Mouse (Mus musculus) liver, postnatal 0 days (tissue): ENCODE data around the gene Aox2.

Source experiments
- CTCF ChIP-seq: sonication (generic); IDR thresholded peaks from 2 replicates; pipeline ENCODE4 v1.5.1; 2016; ENCODE audit warnings: antibody characterized with exemption, low read depth
- EP300 ChIP-seq: IDR thresholded peaks from 2 replicates; pipeline ENCODE4 v1.6.1; 2016; ENCODE audit warnings: antibody characterized with exemption, low read depth, mild to moderate bottlenecking

DNA sequence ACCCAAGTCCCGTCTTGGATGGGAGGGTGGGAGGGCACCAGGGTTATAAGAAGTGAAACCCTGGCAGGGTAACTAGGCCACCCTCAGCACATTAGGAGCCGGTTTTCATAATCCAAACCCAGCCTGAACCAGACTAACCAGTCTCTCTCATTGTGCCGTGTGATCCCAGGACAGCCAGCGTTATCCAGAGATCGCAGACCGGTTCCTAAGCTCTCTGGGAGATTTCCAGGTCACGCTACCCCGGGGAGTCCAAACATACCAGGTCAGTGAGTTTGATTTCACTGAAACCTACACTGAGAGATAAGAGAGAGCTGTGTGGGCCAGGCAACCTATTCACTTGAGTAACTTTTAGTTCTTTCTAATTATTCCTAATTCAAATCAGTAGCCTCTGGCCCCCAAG lies 29.1 kb downstream of the Aox2 start:
- TF ChIP-seq CTCF (no peak), EP300 (no peak)
